Mouse (Mus musculus): ENCODE measurements at regions not wholly inside any gene's neighbourhood (a gene's known extent, or its start where the extent isn't known, plus 50 kb on each side); places are given as distances from the start of the nearest gene placed in this dataset.

- TF ChIP-seq CHD1 (IDR thresholded peaks at IDR 0.05; ENCODE audit: low read depth, low read length) (no peak), CHD2 (IDR thresholded peaks at IDR 0.05; ENCODE audit: low read length) (no peak)
These were observed 161.5 kb downstream of the Rpl14 start for GRCm38 (mm10) chr9:120732650-120733293.
